Mouse (Mus musculus) cerebellum, postnatal 10 days (tissue): ENCODE results near the gene Tsc2.

Source experiments
- DNase-seq, 2 experiments: peaks; one replicate each; pipeline ENCODE4 v3.0.0; 2021; ENCODE audit warnings: mixed read lengths in 2 of 2

Tsc2 gene

GRCm38 (mm10) chr17:24608370-24608769 is 24.1 kb downstream of the Tsc2 start:
- DNase-seq = no peak

- no peak for DNase-seq
These were observed 27.9 kb downstream of the Tsc2 start for GRCm38 (mm10) chr17:24604557-24604956.

- no peak for DNase-seq
These were observed 28.5 kb downstream of the Tsc2 start for GRCm38 (mm10) chr17:24603961-24604360.

GRCm38 (mm10) chr17:24600502-24600901 is 31.9 kb downstream of the Tsc2 start:
- peak; percentile 37 to 40 for DNase-seq

GRCm38 (mm10) chr17:24597989-24598388 is 34.4 kb downstream of the Tsc2 start:
- peak in 1 of 2 experiments; percentile 26 for DNase-seq

GRCm38 (mm10) chr17:24596471-24597183 is 35.8 kb downstream of the Tsc2 start:
- DNase-seq = peak; percentile 63 to 76

GRCm38 (mm10) chr17:24596073-24596466 is 36.4 kb downstream of the Tsc2 start:
- peak in 1 of 2 experiments; percentile 29 for DNase-seq

GRCm38 (mm10) chr17:24595126-24596072 is 37.0 kb downstream of the Tsc2 start:
- peak; percentile 71 to 74 for DNase-seq

- peak; percentile 34 to 44 for DNase-seq
These were observed 38.2 kb downstream of the Tsc2 start for GRCm38 (mm10) chr17:24593992-24594890.

GRCm38 (mm10) chr17:24593248-24593647 is 39.2 kb downstream of the Tsc2 start:
- DNase-seq = no peak

GRCm38 (mm10) chr17:24591695-24592094 is 40.7 kb downstream of the Tsc2 start:
- no peak for DNase-seq

- DNase-seq = peak; percentile 62 to 67
These were observed 41.5 kb downstream of the Tsc2 start for GRCm38 (mm10) chr17:24590943-24591342.

- DNase-seq = no peak
These were observed 45.9 kb downstream of the Tsc2 start for GRCm38 (mm10) chr17:24586532-24586931.

GRCm38 (mm10) chr17:24584520-24584919 is 47.9 kb downstream of the Tsc2 start:
- DNase-seq = no peak

- DNase-seq = no peak
These were observed 48.6 kb downstream of the Tsc2 start for GRCm38 (mm10) chr17:24583599-24584460.

- peak in 1 of 2 experiments; percentile 36 for DNase-seq
These were observed 52.1 kb downstream of the Tsc2 start for GRCm38 (mm10) chr17:24580287-24580686.

GRCm38 (mm10) chr17:24579532-24579931 is 52.9 kb downstream of the Tsc2 start:
- DNase-seq = no peak

- no peak for DNase-seq
These were observed 58.6 kb downstream of the Tsc2 start for GRCm38 (mm10) chr17:24573811-24574210.

GRCm38 (mm10) chr17:24572651-24573245 is 59.7 kb downstream of the Tsc2 start:
- no peak for DNase-seq

- peak in 1 of 2 experiments; percentile 47 for DNase-seq
These were observed 62.6 kb downstream of the Tsc2 start for GRCm38 (mm10) chr17:24569837-24570236.
